Mouse (Mus musculus) retina, adult 2 months (tissue): ENCODE measurements around the gene Cfdp1.
A peak's percentile ranks its signal among the peaks of the same experiment; 100 is the strongest.

Source experiments
- DNase-seq: peaks from one replicate; pipeline ENCODE4 v3.0.0-alpha.2; 2012; ENCODE audit warnings: low read depth, low spot score

Cfdp1 gene

DNA sequence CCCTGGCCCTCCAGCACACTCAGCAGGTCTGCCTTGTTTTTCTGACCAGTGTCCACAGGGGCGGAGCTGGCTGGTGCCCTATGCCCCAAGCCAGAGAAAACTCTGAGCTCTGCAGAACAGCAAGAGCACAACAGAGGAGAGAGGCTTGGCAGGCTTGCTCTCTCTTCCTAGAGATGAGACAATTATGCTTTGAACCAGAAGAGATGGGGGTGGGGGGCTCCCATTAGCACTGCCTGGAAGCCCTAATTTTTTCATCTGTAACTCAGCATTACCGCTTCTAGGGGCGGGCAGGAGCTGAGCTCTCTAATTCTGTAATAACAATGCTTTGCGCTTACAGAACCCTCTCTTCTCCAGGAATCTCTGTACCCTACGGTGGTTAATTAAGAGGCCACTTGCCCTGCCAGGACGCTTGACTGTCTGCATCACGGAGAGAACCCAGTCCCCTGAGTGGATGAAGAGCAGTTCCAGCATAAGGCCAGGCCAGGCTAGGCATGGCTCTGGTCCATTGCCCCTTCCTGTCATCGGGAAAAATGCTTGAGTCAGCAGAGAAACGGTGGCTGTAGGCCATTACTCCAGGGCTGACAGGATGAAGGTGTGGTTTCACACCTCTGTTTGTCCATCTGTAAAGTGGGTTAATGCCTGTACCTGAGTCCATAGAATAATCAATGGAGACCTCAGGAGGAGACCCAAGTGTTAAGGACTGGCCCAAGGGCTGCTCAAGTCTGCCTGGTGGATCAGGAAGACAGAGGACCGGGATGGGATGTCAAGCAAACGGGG, 111.6 kb downstream of the Cfdp1 start:
- DNase-seq, result no peak

DNA sequence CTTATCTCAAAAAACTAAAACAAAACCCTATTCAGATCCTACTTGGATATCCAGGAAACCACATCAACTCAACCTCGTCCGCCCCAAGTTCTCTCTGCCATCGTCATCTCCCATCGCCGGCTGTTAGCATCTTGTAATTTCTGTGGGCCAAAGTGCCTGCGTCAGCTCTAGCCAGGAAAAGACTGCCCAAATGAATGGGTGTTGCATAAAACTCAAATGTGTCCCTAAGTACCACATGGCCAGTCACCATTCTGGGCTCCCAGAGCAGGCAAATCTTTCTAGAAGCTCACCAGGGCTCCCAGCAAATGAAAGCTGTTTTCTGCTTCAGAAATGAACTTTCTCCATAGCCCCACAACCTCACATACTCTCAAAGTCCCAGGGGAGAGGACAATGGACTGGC, 112.5 kb downstream of the Cfdp1 start:
- no peak for DNase-seq

DNA sequence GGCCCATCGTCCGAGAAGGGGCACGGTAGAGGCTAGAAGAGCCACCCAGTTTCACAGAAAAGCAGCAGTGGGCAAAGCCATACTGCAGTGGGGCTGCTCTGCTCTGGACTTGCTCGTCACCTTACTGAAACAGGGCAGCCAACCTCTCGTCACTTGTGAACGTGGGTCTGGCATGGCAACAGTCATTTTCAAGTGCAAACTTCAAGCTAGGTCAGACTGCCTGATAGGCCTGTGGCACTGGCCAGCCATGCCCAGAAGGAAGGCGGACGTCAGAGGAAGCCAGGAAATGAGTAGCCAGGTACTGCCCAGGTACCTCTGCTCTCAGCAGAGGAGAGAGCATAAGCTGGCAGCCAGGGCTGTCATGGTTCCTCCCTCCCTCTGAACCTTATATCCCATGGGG, 113.1 kb downstream of the Cfdp1 start:
- DNase-seq, result no peak

DNA sequence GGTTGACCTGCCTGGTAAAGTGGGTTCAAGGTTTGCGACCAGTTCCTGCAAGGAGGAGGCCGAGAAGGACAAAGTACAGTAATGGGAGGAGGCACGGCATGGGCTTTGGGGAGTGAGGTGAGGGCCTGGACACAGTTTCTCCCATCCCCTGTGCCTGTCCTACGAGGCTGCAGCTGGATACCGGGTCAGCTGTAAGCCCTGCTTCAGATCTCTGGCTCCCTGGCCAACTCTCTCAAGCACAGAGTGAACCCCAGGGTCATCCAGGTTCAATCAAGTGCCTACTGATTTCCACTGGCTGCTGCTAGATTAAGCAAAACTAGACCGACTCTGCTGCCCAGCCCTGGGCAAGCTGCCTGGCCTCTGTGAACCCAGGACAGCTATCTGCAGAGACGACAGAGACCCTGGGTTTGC, 113.8 kb downstream of the Cfdp1 start:
- DNase-seq, result no peak

DNA sequence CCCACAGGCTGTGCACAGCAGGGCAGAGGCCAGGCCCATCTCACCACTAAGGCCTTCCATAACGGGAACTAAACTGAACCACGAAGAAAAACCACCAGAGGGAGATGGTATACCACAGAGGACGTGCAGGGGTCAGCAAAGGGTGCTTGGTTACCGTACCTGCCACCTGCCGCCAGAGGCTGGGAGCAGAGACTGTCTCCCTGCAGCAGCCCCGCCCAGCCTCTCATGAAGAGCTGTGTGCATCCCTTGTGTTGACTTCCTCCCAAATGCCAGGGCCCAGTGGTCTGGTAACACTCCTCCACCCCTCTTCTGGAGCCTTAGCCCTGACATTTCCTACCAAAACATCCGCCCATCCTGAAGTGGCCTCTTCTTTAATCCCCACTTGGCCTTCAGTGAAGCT, 114.5 kb downstream of the Cfdp1 start:
- DNase-seq, result no peak

DNA sequence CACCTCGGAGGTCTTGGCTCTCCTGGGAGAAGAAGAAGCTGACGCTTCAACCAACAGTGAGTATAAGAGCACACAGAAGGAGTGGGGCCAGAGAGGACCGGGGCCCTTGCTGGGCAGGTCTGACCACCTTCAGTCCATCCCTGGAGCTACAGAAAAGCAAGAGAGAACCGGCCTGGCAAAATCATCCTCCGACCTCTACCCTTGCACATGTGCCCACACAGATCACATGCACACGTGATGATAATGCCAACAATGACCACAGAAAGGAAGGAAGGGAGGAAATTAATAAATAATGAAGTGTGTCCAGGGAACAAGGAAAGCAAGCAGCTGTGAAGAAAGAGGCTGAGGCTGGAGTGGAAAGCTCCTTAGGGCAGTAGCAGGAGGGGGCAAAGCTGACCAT, 115.2 kb downstream of the Cfdp1 start:
- DNase-seq, result no peak

DNA sequence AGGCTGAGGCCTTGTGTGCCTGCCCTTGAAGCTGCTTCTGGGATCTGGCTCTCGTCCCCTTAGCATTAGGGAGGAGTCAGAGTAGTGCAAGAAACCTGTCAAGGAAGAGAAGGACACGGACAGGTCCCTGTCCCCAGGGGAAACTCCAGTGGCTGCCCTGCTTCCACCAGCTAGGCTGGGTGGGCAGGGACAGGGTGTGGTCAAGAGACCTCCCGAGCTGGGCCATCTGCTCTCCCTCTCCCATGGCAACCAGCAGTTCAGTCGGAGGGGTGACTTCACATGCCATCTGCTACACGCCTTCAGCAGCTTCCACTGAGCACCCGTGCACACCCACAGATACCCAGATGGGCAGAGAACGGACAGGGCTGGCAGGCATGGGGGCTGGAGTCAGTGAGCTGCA, 117.8 kb downstream of the Cfdp1 start:
- DNase-seq, result no peak

DNA sequence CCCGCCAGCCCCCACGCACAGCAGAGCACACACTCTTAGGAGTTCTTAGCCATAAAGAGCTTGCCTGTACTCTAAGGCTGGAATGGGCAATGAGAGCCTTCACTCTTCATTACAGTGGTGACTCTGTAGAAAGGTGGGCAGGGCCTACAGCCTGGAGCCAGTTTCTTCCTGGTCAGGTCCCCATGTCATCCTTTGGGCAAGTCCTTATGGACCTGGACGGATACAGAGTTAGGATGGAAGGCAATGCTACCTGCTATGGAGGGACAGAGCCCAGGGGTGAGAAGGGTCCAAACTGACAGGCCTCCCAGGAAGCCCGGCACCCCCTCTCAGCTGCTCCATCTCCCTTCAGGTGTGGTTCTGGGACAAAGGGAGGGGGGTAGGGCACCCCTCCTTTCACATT, 118.3 kb downstream of the Cfdp1 start:
- DNase-seq, result no peak

DNA sequence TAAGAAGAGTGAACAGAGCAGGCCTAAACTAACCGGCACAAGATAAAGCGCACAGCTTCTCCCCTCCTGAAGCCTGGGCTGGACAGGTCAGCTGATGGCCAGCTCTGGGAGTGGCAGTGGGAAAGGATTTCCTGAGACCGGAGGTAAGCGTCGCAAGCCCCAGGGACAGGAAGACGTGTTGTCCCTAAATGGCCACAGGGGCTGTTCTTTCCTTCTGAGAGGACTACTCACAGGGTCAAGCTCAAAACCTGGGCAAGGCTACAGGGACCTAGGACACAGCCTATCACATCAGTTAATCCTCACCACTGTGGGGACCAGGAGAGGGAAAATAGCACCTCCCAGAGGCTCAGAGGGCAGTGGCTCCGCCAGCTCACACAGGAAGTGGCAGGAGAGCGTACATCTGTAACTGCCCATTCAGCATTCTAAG, 118.7 kb downstream of the Cfdp1 start:
- no peak for DNase-seq

DNA sequence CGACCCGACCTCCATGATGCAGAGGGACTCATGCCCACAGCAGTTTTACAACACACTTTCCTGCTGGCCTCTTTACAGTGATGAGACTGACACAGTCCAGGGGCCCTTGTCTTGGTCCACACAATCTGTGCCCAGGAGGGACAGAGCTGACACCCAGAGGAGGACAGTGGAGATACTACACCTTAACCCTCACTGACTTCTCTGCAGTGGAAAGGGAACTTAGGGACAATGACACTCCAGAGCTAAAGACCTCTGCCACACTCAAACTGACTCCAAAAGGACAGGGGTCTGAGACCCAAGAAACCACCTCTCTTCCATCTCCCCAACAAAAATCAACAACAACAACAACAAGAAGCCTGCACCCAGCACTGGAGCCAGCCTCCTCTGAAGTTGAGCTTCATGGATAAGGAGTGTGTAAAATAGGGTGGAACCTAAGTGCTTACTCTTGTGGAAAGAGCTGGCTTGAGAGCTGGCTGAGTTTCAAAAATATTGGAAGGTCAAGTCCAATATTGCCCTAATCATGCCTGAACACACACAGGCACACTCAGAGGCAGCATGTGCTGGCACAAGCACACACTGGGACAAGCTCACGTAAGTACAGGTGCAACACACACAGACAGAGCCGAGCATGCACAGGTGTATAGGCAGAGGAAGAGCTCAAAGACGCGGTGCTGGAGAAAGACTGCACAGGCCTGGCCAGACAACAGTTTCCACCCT, 119.7 kb downstream of the Cfdp1 start:
- DNase-seq, result no peak

DNA sequence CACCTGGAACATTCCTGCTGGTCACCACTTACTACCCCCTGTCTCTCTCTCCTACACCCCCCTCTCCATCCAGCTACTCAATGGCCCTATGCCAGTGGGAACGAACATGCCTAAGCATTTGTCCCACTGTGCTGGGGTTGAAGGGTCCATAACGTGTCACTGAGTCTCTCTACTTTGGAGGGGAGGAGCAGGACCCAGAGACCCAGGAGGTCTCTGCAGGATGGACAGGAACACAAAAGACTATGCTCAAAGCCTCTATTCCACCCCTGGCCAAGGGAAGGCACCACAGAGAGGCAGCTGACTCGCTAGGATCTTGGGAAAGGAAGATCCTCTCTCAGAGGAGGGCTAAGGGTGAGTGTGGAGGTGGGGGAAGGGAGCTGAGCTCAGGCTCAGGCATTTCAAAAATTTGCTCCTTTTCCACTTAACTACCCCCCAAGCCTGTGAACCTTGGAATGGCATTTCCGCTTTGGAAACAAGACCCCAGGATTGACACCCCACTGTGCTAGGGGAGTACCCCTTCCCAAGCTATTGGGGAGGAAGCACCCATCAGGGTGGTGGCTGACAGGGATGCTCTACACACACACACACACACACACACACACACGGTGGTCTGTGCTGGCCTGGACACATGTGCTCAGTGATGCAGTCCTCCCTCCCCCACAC, 120.4 kb downstream of the Cfdp1 start:
- DNase-seq, result no peak

DNA sequence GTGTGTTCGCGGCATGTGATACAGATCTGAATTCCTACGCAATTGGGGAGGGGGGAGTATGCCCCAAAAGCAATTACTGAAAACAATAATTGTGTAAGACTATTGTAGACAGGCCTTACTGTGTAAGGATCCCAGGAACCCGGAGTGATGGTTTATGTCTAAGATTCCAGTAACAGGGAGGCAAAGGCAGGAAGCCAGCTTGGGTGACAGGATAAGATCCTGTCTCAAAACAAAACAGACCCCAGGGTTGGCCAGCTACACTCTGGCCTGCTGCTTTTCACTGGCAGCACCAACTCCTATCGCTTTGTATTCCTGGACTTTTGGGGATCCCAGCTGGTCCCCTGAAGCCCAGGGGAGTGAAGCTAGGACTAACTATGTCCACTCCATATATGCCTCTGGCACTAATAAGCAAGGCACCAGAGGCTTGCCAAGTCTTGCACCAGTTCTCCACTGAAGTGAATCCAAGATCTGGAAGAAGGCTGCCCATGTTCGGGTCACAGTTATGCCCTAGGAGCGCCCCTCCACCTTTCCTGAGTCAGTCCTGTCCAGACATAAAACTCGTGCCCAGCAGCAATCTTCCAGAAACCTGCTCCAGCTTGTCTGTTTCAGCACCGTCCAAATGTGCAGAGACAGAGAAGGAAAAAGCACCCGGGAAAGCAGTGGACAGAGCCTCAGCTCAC, 121.5 kb downstream of the Cfdp1 start:
- DNase-seq, result no peak

DNA sequence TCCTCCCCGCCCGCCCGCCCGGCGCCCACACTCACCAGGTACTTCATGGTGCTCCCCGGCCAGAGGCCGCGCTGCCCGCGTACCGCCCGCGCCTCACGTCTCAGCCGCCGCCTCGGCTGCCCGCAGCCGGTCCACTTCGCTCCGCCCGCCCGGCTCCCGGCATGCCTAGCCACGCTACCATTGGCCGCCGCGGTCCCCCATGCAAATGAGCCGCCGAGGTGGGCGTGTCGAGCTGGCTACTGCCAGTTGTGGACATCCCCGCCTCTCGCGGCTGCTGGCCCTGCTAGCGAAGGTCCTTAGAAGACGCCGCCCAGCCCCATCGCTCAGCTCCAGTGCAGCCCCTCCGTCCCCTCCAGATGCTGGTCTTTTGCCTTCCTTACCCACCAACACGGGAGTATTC, 122.1 kb downstream of the Cfdp1 start:
- peak; percentile 82 for DNase-seq

DNA sequence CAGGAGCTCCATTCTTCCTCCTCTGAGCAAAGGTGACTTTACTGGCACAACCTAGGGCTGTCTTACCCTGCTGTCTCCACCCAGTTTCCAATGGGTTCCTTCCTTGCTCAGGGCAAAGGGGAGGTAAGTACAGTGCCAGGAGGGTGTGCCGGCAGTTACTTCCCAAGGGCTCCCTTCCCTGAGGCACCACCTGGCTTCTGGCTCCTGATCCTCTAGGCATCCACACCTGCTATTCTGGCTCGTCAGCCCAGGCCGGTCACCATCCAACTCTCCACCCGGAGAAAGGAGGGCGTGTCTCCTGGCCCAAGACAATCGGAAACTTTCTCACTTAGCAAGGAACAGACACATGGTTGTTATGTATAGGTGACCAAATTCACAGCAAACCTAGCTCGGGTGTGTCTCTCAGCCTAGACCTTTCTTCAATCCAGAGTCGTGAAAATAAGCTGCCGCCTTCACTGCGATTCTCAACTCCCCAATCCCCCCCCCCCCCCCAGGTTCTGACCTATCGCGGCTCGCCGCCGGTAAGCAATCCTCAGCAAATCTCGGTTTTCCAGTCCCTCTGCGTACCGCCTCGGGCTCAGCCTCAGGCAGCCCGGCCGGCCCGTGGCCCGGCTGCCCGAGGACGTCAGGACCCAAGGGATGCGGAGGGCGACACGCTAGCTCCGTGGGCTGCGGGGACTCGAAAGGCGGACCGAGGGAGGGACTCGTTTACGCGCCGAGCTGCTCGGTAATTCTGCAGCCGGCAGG, 122.7 kb downstream of the Cfdp1 start:
- no peak for DNase-seq

DNA sequence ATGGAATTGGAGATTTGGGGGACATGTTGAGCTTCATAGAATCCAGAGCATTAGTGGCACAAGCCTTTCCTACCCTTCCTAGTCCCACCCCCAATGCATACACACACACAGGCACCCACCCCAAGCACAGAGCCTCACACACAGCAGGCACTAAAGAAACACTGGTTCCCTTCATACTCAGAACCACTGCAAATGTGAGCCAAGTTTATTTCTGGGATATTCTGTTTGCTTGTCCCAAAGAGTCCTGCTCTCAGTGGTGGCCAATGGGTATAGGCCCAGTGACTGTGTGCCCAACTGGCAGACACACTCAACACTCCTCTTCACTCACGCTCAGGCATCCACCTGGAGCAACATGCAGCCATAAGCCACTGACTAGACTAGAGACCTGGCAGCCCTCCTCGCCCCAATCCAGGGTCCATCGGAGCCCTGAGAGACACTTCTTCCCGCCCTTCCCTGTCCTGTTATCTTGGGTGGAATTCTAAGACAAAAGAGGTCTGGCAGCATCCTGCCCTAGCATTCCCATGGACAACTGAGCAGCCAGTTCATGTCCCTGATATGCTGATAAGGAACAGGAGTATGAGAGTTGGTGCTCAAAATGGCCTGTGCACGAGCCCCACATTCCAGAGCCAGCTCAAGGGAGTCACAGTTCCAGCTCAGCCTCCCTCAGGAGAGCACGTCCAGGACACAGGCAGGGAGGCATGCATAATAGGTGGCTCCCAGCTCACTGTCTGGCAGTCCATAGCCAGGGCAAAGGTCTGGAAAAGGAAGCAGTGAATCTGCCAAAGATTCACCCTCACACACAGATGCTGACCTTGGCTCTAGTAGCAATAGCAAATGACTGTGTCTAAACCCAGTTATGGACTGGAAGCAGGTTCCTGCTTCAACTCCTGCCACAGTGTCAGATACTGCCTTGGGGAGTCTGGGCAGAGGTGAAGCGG, 124.6 kb downstream of the Cfdp1 start:
- DNase-seq, result no peak

DNA sequence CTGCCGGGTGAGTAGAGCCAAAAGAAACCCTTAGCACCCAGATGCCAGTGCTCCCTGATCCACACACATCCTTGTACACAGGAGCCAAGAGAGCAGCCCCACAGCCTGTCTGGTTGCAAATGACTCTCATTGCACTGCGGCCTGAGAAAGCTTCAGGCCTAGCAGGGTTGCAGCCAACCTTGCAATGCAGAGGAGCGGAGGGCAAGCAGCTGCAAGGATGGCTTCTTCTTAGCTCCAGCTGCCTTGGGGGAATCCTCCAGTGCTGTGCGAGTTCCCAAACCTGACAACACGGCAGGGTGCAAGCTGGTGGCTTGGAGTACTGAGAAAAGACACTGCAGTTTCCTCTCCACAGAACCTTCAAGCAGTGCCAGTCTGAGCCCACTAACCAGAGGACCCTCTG, 125.6 kb downstream of the Cfdp1 start:
- no peak for DNase-seq

DNA sequence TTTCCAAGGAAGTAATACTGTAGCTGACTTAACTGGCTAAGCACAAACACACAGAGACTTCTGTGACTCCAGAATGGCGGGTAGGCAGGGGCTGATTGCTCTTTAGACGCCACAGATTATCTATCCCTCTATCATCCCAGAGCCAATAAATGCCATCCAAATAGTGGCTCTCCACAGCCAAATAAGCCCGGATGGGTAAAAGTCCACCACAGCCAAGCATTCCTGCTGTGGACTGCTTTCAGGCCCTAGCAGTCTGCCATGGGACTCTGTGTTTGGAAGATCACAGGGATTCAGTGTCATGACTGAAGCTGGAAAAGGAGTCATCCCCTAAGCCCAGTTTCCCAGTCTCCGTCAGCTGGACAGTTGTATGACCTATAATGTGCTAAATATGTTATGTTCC, 126.5 kb downstream of the Cfdp1 start:
- DNase-seq, result no peak

DNA sequence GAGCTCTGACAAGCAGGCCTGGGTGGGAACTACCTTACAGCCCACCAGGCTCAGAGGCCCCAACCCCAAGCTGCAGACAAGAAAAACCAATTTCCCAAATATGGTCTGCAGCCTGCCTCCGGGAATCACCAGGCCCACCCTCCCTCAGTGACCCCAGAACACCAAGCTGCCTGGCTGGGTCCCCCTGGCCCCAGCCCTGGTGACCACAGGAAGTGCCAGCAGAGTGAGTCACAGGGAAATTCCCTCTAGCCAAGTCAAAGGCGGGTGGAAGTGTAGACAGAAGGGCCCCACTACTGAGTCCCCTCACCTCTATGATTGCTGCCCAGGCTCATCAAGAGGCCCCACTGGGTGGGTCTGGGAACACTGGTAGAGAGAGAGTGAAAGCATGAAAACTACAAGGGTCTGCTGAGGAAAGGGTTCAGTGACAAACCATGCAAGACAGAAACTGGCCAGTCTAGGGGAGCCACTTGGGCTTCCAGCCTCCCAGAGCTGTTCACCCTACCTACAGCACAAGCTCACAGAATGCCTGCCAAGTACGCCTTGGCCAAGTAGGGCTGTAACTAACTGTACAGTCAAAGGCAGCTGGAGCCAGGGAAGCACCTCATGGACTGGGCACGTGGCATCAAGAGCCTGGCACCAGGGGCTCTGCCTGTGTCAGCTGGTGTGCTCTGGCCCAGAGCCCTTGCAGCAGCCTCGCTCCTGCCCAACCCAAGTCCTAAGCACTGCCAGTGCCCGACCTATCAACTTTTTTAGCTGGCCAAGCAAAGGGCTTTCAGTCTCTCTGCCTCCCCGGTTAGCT, 127.8 kb downstream of the Cfdp1 start:
- no peak for DNase-seq

DNA sequence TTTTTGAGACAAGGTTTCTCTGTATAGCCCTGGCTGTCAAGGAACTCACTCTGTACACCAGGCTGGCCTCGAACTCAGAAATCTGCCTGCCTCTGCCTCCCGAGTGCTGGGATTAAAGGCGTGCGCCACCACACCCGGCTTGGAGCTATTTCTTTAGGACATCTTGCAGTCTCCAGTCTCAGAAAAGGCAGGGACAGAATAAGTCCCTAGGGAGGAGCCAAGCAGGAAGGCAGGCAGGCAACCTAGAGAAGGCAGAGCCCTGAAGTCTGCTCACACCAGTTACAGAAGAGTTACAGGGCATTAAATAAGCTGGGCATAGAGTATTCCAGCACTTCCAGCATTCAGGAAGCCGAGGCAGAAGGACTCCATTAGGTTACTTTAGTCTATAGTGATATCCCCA, 128.8 kb downstream of the Cfdp1 start:
- DNase-seq, result no peak

DNA sequence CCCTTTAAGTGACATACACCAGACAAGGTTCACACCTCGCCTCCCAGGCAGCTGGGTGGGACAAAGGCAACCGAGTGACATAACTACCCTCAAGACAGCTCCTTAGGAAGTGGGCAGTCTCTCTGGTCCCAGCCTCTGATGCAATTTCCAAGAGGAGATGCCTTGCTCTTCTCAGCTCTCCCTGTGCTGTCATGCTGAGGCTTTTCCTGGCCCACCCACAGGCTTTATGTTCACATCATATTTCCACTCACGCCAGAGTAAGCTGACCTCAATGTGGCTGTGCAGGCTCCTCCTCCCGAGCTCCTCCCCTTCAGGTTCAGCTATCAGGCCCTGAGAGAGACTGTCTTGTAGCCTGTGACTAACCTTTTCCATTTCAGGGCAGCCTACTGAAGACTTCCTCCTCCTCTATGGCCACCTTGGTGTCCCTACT, 134.0 kb downstream of the Cfdp1 start:
- no peak for DNase-seq
